Mouse (Mus musculus) retina, embryonic 14.5 days (tissue): ENCODE data around the gene Sh2d3c.
A peak's percentile ranks its signal among the peaks of the same experiment; 100 is the strongest.

Experiments used
- DNase-seq: peaks from one replicate; pipeline ENCODE4 v3.0.0-alpha.2; 2015; ENCODE audit warnings: low spot score

The Sh2d3c gene

DNA sequence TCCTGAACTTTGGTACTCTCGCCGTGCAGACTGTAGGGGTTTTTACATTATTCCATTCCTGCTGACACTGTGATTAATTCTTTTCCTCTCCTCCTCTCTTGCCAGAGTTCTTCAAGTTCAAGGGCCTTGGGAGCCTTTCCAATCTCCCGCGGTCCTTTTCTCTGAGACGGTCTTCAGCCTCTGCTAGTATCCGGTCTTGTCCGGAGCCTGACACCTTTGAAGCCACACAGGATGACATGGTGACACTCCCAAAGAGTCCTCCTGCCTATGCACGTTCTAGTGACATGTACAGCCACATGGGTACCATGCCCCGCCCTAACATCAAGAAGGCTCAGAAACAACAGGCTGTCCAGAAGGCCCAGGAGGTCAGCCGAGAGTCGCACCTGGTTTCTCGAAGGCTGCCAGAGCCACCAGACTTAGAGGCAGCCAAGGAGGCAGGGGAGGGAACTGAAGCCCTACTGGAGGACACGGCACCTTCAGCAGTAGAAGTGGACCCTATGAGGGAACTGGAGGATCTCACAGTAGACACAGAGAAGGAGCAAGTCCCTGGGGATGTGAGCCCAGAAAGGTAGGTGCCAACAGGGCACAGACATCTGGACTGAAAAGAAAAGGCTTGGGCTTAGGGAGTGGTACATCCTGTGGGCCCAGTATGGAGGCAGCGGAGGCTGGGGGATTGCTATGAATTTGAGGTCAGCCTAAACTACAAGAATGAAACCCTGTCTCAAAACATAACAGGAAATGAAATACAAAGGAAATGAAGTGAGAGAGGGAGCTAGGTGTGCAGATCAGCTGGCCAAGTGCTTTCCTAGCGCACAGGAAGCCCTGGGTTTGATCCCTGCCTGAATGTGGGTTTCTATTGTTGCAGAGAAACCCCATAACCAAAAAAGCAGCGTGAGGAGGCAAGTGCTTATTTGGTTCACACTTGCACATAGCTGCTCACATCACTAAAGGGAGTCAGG is 4.3 kb downstream of the Sh2d3c start:
- no peak for DNase-seq

DNA sequence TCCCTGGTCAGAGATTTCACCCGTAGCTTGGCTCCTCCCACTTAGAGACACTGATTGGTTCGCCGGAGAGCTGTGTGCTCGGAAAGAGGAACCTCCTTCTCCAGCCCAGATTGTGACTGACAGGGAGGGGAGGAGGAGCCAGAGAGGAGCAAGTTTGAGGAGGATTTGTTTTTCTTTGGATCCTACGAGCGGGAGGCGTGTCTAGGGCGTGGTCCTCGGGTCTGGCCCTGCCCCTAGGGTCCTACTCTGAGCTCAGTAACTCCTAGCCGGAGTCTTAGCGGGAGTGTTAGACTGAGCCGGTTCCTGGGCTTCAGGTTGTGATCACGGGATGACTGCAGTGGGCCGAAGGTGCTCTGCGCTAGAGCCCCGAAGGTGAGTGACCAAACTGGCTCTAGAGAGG is 6.6 kb downstream of the Sh2d3c start:
- peak; percentile 93 for DNase-seq

DNA sequence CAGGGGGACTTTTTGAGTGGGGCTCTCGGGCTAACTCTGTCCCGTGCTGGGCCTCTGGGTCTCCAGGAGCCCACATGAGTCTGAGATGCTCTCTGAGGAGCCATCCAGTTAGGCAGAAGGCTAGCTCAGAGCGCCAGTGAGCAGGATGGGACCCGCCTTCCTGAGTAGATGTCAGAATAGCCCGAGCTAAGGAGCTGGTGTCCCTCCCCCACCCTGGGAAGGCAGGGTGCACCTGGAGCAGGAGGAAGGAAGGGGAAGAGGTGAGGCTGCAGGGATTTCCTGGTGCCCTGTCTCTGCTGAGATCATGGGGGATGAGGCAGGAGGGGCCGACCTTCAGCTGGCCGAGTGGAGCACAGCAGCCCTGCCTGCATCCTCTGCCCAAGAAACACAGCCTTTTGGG is 7.6 kb downstream of the Sh2d3c start:
- DNase-seq: no peak

DNA sequence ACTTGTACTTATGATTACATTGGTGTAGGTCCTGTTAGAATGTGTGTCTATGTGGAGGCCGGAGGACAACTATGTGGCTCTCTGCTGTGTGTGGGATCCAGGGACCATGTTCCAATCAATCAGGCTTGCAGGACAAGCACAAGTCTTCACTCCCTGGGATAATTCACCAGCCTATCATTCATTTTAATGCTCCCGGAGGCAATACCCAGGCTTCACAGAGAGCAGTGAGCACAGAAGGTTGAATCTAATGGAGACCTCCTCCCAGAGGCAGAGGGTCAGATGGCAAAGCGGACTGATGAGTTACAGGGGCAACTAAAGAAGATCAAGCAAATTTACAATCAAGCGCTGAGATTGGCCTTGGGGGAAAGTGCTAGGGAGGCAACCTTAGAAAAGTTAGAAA is 8.7 kb downstream of the Sh2d3c start:
- DNase-seq: no peak

DNA sequence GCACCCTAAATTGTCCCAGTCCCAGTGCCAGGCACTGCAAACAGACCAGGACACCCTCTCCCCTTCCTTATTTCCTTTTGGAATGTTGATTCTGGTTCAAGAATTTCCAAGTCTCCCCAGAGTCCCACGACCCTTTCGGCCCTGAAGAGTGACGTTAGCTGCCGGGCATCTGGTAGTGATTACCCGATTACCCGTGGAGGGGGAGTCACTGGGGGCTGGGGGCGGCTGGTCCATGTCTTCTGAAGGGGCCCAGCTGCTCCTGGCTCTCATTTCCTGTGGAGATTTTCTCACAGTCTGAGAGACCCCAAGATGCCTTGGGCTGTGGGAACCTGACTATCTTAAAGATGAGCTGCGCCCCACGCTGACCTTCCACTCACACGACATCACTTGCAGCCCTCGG is 10.0 kb downstream of the Sh2d3c start:
- no peak for DNase-seq

DNA sequence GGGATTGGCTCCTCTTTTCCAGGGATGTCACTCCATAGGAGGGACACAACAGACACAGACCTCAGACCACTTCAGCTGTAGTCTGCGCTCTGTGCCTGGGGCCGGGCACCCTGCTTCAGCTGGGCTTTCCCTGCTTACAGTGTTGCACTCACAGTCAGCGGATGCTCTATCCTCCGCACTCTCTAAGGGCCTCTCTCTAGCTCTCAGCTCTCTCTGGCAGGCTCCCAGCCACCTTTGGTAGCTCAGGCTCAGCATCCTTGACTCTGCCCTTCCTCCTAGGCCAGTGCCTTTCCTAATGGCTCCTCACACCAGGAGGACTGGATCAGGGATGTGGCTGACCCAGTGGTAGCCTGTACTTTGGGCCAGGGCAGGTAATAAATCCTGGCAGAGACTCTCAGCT is 11.1 kb downstream of the Sh2d3c start:
- DNase-seq: no peak

DNA sequence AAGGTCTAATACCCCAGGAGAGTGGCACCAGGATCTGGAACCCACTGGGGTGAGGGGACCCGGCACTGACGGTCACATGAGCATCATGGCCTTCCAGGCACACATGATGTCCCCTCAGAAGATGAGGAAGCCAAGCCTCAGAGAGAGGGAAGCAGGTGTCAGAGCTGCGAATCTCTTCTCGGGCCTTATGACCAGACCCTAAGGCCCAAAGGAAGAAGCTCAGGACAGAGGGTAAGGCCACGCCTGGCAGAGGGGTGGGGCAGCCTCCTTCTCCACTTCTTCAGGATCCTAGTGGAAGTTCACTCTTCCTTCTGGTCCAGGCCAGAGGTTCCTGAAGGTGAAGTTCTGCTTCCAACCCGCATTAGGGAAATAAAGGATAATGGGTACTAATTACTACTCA is 11.8 kb downstream of the Sh2d3c start:
- DNase-seq: no peak

DNA sequence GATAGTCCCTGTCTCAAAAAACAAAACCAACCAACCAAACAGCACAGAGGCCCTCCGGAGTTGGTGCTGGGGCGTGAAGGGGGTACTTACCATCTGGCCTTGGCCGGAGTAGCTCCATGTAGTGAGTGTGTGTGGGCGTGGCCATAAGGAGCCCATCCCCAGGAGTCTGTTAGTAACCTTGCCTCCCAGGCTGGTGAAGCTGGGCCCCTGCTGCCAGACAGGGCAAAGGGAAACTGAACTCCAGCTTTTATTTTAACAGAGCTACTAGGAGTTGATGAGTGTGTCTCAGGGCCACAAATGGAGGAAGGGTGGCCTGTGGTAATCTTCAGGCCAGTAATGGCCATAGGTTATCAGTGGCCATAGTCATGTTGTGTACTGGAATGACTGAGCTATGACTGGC is 13.6 kb downstream of the Sh2d3c start:
- no peak for DNase-seq

DNA sequence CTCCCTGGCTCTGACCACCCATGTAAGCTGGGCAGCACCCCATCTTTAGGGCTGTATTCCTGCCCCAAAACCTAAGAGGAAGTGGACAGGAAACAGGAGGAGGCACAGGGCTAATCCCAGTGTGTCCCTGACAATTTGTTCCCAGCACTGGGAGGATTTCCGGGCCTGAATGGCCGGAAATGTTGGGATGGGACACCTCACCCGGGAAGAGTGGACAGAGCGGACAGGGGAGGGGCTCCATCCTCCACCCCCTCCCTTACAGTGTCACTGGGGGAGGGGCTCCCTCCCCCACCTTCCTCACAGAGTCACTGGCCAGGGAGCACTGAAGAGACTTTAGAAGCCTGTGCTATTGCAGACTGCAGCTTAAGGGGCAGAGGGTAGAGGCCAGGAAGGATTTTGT is 14.1 kb downstream of the Sh2d3c start:
- DNase-seq: no peak

DNA sequence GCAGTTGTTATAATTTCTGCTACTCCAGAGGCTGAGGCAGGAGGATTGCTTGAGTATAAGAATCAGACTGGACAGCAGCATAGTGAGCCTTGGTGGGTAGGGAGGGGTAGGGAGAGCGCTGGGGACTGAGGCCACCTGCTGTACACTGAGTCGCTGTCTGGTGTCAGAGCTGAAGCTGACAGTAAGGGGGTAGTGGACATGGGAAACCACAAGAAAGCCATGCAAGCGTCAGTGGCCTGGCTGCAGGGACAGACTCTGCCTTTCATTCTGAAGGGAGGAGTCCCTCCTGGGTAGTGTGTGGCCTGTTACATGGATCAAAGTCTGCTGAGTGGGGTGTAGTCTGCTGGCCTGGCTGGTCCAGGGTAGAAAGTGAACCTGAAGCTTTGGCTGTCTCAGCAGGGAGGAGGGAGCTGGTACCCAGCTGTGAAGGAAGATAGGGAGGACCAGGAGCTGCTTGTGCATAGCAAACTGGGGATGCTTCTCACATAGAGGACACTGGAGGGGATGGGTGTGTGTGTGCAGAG is 15.5 kb downstream of the Sh2d3c start:
- DNase-seq: no peak

DNA sequence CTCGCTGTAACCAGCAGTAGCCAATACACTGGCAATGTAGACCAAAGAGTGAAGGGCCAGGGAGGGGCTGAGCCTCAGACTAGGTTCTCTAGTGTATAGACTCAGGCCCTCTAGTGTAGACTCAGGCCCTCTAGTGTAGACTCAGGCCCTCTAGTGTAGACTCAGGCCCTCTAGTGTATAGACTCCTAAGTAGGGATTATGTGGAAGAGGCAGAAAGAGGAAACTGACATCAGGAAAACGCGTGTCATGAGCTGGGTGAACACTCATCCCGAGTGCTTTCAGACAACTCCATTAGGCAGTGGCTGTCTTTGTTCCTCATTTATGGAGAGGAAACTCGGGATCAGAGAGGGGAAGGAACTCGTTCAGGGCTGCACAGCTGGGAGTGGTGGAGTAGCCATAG is 16.2 kb downstream of the Sh2d3c start:
- DNase-seq: no peak

DNA sequence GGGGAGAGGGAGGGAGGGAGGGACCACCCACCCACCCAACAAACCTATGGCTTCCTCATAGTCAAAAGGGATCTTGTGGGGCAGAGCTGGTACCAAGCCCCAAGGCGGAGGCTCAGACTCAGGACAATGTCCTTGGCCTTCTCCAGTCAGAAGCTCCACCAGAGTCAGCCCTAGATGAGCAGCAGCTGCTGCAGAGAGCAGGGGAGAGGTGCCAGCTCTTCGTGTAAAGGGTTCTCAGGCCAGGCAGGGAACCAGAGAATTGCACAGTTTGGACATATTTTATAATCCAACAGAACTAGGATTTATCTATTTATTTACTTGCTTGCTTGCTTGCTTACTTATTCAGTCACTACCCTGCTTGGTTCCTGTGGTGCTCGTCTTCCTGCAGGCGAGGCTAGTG is 18.5 kb downstream of the Sh2d3c start:
- no peak for DNase-seq

DNA sequence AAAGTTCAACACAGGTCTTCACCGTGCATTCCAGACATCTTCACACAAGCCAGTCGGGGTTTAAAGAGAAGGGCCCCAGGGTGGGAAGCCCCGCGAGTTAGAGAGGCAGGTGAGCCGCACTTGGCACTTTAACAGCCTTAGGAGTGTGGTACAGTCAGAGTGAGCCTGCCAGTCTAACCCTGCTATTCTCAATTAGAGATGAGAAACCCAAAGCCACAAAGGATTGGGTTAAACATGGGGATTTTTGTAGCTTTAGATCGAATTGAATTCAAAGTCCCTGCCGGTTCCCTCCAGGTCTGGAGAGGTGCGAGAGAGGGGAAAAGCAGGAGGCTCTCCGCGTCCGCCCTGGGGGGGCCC is 20.0 kb downstream of the Sh2d3c start, which contains the start of gene 6330409D20Rik:
Gene 6330409D20Rik, minus strand, starts transcription at position 101 of the 357 bp plus-strand sequence.
- no peak for DNase-seq

DNA sequence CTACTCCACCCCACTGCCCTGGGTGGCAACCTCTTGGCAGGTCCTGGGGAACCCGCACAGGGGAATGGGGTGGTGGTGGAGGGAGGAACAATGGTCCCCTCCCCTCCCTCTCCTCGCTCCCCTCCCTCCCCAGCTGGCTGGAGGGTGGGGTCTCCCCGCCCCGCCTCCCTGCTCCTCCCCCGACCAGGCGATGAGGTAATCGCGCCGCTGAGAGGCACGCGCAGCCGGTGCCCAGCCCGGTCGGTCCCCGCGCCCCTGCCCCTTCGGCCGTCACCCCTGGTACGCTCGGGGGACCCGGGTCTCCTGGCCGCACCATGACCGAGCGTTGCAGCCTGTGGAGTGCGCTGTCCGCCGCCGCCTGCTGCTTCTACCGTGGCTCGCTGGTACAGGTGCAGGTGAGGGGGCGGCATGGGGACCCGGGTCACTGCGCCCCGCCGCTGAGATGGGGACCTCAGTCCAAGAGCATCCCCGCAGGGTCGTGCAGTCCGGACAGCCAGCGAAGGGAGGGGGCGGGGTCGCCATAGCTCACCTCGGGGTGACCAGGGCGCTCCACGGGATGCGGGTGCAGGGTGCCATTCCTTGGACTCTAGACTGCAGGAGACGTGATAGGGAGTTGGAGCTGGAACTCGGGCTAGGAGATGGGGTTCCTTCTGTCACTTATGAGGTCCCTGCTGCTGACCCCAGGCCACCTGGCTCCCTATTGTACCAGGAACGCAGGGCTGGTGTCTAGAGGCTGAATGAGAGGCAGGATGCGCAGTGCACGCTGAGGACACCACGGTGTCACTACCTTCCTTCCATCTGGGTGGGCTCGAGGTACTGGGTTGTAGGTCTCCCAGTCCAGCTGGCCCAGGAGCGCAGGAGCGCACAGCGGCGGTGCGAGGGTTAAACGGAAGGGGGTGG is 20.7 kb downstream of the Sh2d3c start:
- peak; percentile 73 for DNase-seq

DNA sequence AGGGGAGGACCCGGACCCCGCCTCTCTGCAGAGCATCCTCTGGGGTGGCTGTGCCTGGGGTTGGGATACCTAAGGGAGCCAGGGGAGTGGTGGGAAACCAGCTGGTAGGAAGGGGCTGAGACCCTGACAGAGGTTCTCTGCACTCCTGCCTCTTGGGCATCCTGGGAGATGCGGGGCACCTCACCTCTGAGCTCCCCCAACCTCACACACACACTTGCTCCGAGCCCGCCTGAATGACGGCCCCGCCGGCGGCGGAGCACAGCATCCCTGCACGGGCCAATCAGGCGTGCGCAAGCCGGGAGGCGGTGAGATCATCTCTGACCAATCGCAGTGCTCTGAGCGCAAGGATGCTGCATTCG is 21.3 kb downstream of the Sh2d3c start:
- peak; percentile 83 for DNase-seq

DNA sequence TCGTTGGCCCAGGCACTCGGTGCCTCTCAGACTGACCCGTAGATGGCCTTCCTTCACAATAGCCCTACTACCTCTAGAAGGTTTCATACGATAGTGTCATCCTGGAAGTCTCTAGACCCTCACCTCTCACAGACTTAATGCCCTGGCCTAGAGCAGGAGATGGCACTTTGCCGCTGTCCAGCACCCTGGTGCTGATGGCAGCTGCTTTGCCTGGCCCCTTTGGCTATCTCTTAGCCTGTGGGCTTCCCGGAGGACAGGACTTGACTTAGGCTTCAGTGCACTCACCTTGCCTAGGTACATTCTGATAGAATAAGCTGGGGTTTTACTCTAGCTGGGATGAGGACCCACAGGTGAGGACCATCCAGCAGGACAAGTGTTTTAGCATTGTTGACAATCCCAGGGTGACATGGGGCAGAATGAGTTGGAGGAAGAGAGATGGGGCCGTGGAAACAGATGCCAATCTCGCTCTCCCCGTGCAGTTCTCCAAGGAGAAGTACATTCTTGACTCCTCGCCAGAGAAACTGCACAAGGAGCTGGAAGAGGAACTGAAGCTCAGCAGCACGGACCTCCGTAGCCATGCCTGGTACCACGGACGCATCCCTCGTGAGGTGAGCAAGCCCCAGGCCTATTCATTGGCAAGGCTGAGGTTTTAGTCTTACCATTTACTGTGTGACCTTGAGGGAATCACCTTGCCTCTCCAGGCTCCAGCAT is 23.6 kb downstream of the Sh2d3c start:
- DNase-seq: no peak

DNA sequence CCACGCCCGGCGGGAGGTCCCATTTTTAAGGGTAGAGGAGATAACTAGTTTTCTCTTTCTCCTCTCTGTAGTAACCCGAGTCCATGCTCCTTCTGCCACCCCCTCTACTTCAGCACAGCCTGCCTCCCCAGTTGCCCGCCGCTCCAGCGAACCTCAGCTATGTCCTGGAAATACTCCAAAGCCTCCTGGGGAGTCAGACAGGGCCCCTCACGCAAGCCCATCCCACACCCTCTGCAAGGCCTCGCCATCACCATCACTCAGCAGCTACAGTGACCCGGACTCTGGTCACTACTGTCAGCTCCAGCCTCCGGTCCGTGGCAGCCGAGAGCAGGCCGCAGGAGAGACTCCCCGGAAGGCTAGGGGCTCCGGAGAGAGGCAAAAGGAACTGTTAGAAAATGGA is 28.2 kb downstream of the Sh2d3c start:
- no peak for DNase-seq

DNA sequence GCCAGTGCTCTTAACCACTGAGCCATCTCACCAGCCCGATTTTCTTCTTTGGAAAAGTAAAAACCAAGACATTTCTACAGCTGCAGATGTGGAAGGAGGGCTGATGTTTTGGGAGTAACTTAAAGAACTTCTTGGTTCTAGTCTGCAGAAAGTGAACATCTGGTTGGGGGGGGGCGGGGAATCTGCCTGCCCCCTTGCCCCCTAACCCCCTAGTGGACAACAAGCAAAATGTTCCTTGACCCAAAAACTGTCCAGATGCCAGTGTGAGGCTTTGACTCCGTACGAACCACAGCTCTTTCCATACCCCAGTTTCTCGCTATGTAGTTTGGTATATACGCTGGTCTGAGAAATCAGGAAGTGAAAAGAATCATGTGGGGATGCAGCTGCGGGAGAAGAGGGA is 29.3 kb downstream of the Sh2d3c start:
- DNase-seq: peak; percentile 18

DNA sequence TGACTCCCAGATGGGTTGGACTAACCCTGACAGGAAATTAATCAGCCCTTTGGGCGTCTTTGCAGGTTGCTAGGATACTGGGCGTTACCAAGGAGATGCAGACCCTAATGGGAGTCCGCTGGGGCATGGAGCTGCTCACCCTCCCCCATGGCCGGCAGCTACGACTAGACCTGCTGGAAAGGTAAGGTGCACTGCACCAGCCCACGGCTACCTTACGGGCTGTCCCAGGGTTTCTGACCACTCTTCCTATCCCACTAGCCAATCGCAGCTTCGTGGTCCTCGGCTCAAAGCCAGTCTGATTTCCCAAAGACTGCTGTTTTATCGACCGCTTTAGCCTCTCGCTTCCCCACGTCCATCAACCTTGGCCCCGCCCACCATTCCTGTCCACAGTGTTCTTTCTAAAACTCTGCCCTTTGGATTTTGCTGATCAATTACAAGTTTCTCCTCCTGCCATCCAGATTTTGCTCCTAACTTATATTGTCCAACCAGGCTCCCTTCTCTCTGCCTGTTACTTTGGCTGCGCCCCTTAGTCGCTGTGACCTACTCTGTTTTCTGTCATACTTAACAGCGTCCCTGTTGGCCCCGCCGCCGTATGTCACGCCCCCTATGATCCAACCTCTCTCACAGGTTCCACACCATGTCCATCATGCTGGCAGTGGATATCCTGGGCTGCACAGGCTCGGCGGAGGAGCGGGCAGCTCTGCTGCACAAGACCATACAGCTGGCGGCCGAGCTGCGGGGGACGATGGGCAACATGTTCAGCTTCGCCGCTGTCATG is 30.2 kb downstream of the Sh2d3c start:
- peak; percentile 85 for DNase-seq

DNA sequence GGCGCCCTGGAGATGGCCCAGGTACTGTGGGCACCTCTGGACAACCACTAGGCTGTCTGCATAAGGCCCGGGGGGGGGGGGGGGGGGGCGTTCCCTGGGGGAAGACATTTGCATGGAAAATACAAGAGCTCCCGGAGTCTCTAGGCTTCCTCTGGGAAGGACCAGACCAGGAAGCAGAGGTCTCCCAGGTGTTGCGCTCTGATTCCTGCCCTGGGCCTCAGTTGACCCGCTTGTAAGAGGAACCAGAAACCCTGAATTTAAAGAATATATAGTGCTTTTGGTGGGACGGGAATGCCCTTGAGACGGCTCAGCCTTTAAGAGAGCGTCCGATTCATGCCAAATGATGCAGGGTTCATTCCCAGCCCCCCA is 30.8 kb downstream of the Sh2d3c start:
- DNase-seq: no peak

DNA sequence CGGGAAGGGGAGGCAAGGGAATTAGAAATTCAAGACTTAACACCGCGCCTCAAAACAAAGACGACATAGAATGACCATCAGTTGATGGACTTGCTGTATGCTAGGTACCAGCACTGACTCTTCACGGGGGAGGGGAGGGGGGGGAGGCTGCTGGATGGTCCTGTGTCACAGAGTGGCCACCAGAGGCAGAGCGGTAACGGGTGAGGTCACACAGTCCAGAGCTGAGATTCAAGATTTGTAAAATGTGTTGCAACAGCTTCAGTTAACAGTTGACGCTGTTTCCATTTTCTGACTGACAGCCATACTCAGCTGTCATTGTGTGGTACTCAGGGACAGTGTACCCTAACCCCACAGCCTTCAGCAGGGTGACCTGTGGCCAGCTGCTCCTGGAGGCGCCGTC is 31.3 kb downstream of the Sh2d3c start:
- peak; percentile 42 for DNase-seq

DNA sequence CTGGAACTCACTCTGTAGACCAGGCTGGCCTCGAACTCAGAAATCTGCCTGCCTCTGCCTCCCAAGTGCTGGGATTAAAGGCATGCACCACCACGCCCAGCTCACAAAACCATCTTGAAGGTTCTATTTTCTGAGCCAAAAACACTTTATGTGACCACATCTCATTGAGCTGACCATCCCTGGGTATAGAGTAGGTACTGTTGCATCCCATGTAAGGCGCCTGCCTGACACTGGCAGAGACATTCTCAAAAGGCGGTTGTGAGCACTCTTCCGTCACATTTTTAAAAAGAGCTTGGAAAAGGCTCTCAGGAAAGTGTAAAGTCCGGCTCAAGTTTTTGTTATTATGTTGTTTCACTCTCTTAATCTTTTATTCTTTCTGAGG is 35.8 kb downstream of the Sh2d3c start:
- no peak for DNase-seq
